Mouse (Mus musculus) thymus, postnatal 10 days (tissue): ENCODE data around the gene Vmp1.

Experiments used
- DNase-seq, 2 experiments: peaks; one replicate each; pipeline ENCODE4 v3.0.0; 2021; ENCODE audit warnings: low spot score in 2 of 2

Vmp1 gene

GRCm38 (mm10) chr11:86683395-86684125 lies at the start of gene Vmp1, which contains the start of gene Ptrh2:
Gene Vmp1, minus strand, starts transcription at chr11:86683836.
Gene Ptrh2, plus strand, starts transcription at chr11:86683985.
- DNase-seq = peak; percentile 68 to 82

- no peak for DNase-seq
Measured at GRCm38 (mm10) chr11:86731443-86731842, 47.8 kb upstream of the Vmp1 start.

GRCm38 (mm10) chr11:86725607-86726006 lies 42.0 kb upstream of the Vmp1 start:
- DNase-seq = no peak

GRCm38 (mm10) chr11:86724982-86725381 lies 41.3 kb upstream of the Vmp1 start:
- no peak for DNase-seq

GRCm38 (mm10) chr11:86724004-86724403 lies 40.4 kb upstream of the Vmp1 start:
- no peak for DNase-seq

GRCm38 (mm10) chr11:86719390-86719789 lies 35.8 kb upstream of the Vmp1 start:
- no peak for DNase-seq

GRCm38 (mm10) chr11:86718369-86718768 lies 34.7 kb upstream of the Vmp1 start:
- DNase-seq = no peak

GRCm38 (mm10) chr11:86717306-86718065 lies 33.9 kb upstream of the Vmp1 start:
- no peak for DNase-seq

GRCm38 (mm10) chr11:86714606-86715005 lies 31.0 kb upstream of the Vmp1 start:
- no peak for DNase-seq

- DNase-seq = no peak
Measured at GRCm38 (mm10) chr11:86701151-86701550, 17.5 kb upstream of the Vmp1 start.

- DNase-seq = no peak
Measured at GRCm38 (mm10) chr11:86695461-86695860, 11.8 kb upstream of the Vmp1 start.

GRCm38 (mm10) chr11:86692546-86692945 lies 8.9 kb upstream of the Vmp1 start:
- no peak for DNase-seq

GRCm38 (mm10) chr11:86691956-86692355 lies 8.3 kb upstream of the Vmp1 start:
- DNase-seq = no peak

- no peak for DNase-seq
Measured at GRCm38 (mm10) chr11:86691482-86691881, 7.8 kb upstream of the Vmp1 start.

- no peak for DNase-seq
Measured at GRCm38 (mm10) chr11:86690383-86690782, 6.7 kb upstream of the Vmp1 start.

- no peak for DNase-seq
Measured at GRCm38 (mm10) chr11:86685366-86685765, 1.7 kb upstream of the Vmp1 start.

GRCm38 (mm10) chr11:86684126-86685012 lies 733 bp upstream of the Vmp1 start:
- no peak for DNase-seq

GRCm38 (mm10) chr11:86682861-86683260 lies 775 bp downstream of the Vmp1 start:
- DNase-seq = no peak

GRCm38 (mm10) chr11:86681423-86681822 lies 2.2 kb downstream of the Vmp1 start:
- no peak for DNase-seq

GRCm38 (mm10) chr11:86680729-86681128 lies 2.9 kb downstream of the Vmp1 start:
- DNase-seq = no peak

- DNase-seq = no peak
Measured at GRCm38 (mm10) chr11:86678957-86679356, 4.7 kb downstream of the Vmp1 start.

- DNase-seq = no peak
Measured at GRCm38 (mm10) chr11:86675520-86675919, 8.1 kb downstream of the Vmp1 start.
